Mouse (Mus musculus) cerebellum, adult 2 months (tissue): ENCODE measurements around the gene Sprr2j-ps.

Source experiments
- CTCF ChIP-seq: fragments of 200-500 bp; IDR thresholded peaks from 2 replicates; pipeline ENCODE4 v1.5.1; 2011; ENCODE audit warnings: low read depth, mild to moderate bottlenecking, control low read depth, low read length, moderate library complexity, borderline replicate concordance; ENCODE audit not compliant: insufficient read depth
- POLR2A ChIP-seq: fragments of 200-500 bp; IDR thresholded peaks from 2 replicates; pipeline ENCODE4 v1.6.1; 2011; ENCODE audit warnings: low read length, control low read depth, borderline replicate concordance; ENCODE audit not compliant: insufficient read depth

- TF ChIP-seq CTCF, result no peak
- TF ChIP-seq POLR2A, result no peak
Observed at GRCm38 (mm10) chr3:92466576-92466975, 48.7 kb downstream of the Sprr2j-ps start.
